Mouse (Mus musculus) midbrain, postnatal 0 days (tissue): Measurements from ENCODE around the gene Evx2. TPM values are rescaled to one million over a fixed set of nuclear protein-coding genes. Genes with fewer than 3 reads are reported as not detected.
A peak's percentile ranks its signal among the peaks of the same experiment; 100 is the strongest.

Experiments
- ATAC-seq: fragments of 200-750 bp; cut with Nextera tagmentation; 2 replicates; pipeline ENCODE4 v1.8.0; 2017; ENCODE audit warnings: moderate number of reproducible peaks, mild to moderate bottlenecking, moderate TSS enrichment, moderate library complexity; ENCODE audit not compliant: low FRiP score
- DNase-seq: peaks from one replicate; pipeline ENCODE4 v3.0.0-alpha.2; 2015; ENCODE audit warnings: low spot score
- H3K27ac ChIP-seq: fragments of 300-500 bp; sonication (generic); 2 replicates; pipeline ENCODE4 v1.5.1; 2014; ENCODE audit warnings: low read depth, mild to moderate bottlenecking, low read length, mixed read lengths
- H3K27me3 ChIP-seq: fragments of 300-500 bp; sonication (generic); 2 replicates; pipeline ENCODE4 v1.6.1; 2014; ENCODE audit warnings: low read length, control low read depth, mixed read lengths; ENCODE audit not compliant: insufficient read depth
- H3K36me3 ChIP-seq: fragments of 300-500 bp; sonication (generic); 2 replicates; pipeline ENCODE4 v1.6.1; 2014; ENCODE audit warnings: low read length, control low read depth, mixed read lengths; ENCODE audit not compliant: insufficient read depth
- H3K4me1 ChIP-seq: fragments of 300-500 bp; sonication (generic); 2 replicates; pipeline ENCODE4 v1.6.1; 2014; ENCODE audit warnings: mild to moderate bottlenecking, control low read depth, antibody characterized with exemption, low read length, mixed read lengths; ENCODE audit not compliant: insufficient read depth
- H3K4me2 ChIP-seq: fragments of 300-500 bp; sonication (generic); 2 replicates; pipeline ENCODE4 v1.6.1; 2014; ENCODE audit warnings: low read depth, mild to moderate bottlenecking, low read length, mixed read lengths; ENCODE audit not compliant: poor library complexity, severe bottlenecking
- H3K4me3 ChIP-seq: fragments of 300-500 bp; sonication (generic); 2 replicates; pipeline ENCODE4 v1.5.1; 2014; ENCODE audit warnings: low read depth, mild to moderate bottlenecking, low read length, moderate library complexity
- H3K9ac ChIP-seq: fragments of 300-500 bp; sonication (generic); replicated peaks from 2 replicates; pipeline ENCODE4 v1.6.1; 2014; ENCODE audit warnings: mild to moderate bottlenecking, low read length, moderate library complexity, mixed read lengths; ENCODE audit not compliant: poor library complexity, severe bottlenecking
- H3K9me3 ChIP-seq: fragments of 300-500 bp; sonication (generic); 2 replicates; pipeline ENCODE4 v1.6.1; 2016; ENCODE audit warnings: low read length, control low read depth
- CTCF ChIP-seq: IDR thresholded peaks from 2 replicates; pipeline ENCODE4 v1.5.1; 2016; ENCODE audit warnings: antibody characterized with exemption, mild to moderate bottlenecking
- WGBS: fragments of 180-500 bp; shearing (Covaris S2); extraction: QIAGEN DNeasy Blood & Tissue Kit; methylation state at CpG from one replicate; pipeline ENCODE4 v1.1.7; 2014; 5-methylcytosine and 5-hydroxymethylcytosine counted together
- polyA plus RNA-seq: library from polyadenylated mRNA; unstranded; fragments of >200 nt; fragmentation: Nextera tagmentation; extraction: Ambion mirVana; gene quantifications from 2 replicates; pipeline ENCODE4 v1.2.1, GENCODE M21; 2015
- total RNA-seq: library from RNA; depleted of rRNA; stranded (reverse); fragments of >200 nt; gene quantifications from 2 replicates; pipeline ENCODE4 v1.2.3, GENCODE M21; 2014

Gene Evx2
- total and polyA plus RNA-seq, 2 experiments from 2014 or later = 0.33 to 4.2 TPM

- Histone ChIP-seq H3K27me3 (peaks cover 98% of the 10 kb centered on the region), H3K4me1 (no peaks in the 10 kb centered on the region), H3K36me3 (no peaks in the 10 kb centered on the region), H3K4me2 (no peak overlapping the region), H3K9ac (no peak overlapping the region), H3K4me3 (no peak overlapping the region), H3K27ac (no peak overlapping the region), H3K9me3 (no peaks in the 10 kb centered on the region)
- no peak for DNase-seq
- WGBS = 1% methylated on average over 12 of the region's 12 CpGs
- no peak for ATAC-seq
- TF ChIP-seq CTCF = no peak
Measured at GRCm38 (mm10) chr2:74684106-74684505, 24.7 kb upstream of the Evx2 start.

GRCm38 (mm10) chr2:74683471-74683951, 24.2 kb upstream of the Evx2 start:
- whole genome bisulfite sequencing = 2% methylated on average over 18 of the region's 18 CpGs
- Histone ChIP-seq H3K4me3 (no peak overlapping the region), H3K4me2 (no peak overlapping the region), H3K27me3 (peaks cover 98% of the 10 kb centered on the region), H3K36me3 (no peaks in the 10 kb centered on the region), H3K27ac (no peak overlapping the region), H3K4me1 (no peaks in the 10 kb centered on the region), H3K9me3 (no peaks in the 10 kb centered on the region), H3K9ac (no peak overlapping the region)
- TF ChIP-seq CTCF = no peak
- DNase-seq (no peak), ATAC-seq (no peak)

- TF ChIP-seq CTCF = no peak
- H3K9me3 ChIP-seq = no peaks in the 10 kb centered on the region
- no peaks in the 10 kb centered on the region for H3K36me3 ChIP-seq
- DNase-seq (no peak), ATAC-seq (no peak)
- H3K4me3 ChIP-seq = peak overlapping the region; percentile 3; the same call in 1 of the 2 replicates
- H3K9ac ChIP-seq = no peak overlapping the region
- no peak overlapping the region for H3K27ac ChIP-seq
- H3K27me3 ChIP-seq = peaks cover 98% of the 10 kb centered on the region
- no peaks in the 10 kb centered on the region for H3K4me1 ChIP-seq
- 1% methylated on average over 26 of the region's 51 CpGs for WGBS
- H3K4me2 ChIP-seq = peak overlapping the region; percentile 2; the same call in 1 of the 2 replicates
Measured at GRCm38 (mm10) chr2:74682796-74683195, 23.4 kb upstream of the Evx2 start.

DNA sequence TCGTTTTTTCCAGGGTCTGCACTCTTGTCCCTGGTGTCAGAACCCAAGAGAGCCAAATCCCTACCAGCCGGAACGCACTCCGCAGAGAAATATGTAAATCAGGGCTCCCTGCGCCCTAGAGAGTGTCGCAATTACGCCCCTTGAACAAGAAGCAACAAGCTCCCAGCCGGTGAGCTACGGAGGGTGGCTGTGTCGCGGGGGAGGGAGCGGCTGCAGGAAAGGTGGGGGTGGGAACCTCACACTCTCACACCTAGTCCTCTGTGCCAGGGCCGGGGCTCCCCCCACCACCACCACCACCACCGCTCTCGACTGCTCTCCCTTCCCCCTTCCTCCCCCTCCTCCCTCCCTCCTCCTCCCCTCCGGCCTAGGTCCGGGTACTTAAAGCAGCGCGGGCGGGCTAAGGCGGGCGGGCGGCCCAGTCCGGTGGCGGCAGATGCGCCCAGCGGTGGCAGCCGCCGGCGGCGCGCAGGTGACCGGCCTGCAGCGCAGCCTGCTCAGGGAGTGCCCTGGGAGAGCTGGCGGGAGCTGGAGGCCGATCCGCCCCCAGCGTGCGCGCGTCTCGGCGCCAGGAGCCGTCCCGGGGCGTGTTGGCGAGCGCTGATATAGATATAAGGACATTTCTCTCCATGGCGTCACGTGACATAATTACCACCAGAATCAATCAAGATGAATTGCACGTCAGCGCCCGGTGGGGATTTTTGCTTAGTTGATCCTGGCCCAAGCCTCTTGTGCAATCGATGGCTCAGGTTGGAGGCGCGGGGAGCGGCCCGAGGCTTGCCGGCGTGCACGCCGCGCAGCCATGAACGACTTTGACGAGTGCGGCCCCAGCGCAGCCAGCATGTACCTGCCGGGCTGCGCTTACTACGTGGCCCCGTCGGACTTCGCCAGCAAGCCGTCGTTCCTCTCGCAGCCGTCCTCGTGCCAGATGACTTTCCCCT, 22.5 kb upstream of the Evx2 start:
- DNase-seq = no peak
- H3K4me2 ChIP-seq = peak overlapping the region; percentile 2; the same call in 1 of the 2 replicates
- H3K9me3 ChIP-seq = no peaks in the 10 kb centered on the region
- no peak overlapping the region for H3K27ac ChIP-seq
- peaks cover 98% of the 10 kb centered on the region for H3K27me3 ChIP-seq
- under 1% methylated on average over 74 of the region's 78 CpGs for WGBS
- ATAC-seq = no peak
- H3K4me3 ChIP-seq = peak overlapping the region; percentile 3; the same call in 1 of the 2 replicates
- H3K4me1 ChIP-seq = no peaks in the 10 kb centered on the region
- H3K9ac ChIP-seq = no peak overlapping the region
- no peaks in the 10 kb centered on the region for H3K36me3 ChIP-seq
- no peak for TF ChIP-seq CTCF

DNA sequence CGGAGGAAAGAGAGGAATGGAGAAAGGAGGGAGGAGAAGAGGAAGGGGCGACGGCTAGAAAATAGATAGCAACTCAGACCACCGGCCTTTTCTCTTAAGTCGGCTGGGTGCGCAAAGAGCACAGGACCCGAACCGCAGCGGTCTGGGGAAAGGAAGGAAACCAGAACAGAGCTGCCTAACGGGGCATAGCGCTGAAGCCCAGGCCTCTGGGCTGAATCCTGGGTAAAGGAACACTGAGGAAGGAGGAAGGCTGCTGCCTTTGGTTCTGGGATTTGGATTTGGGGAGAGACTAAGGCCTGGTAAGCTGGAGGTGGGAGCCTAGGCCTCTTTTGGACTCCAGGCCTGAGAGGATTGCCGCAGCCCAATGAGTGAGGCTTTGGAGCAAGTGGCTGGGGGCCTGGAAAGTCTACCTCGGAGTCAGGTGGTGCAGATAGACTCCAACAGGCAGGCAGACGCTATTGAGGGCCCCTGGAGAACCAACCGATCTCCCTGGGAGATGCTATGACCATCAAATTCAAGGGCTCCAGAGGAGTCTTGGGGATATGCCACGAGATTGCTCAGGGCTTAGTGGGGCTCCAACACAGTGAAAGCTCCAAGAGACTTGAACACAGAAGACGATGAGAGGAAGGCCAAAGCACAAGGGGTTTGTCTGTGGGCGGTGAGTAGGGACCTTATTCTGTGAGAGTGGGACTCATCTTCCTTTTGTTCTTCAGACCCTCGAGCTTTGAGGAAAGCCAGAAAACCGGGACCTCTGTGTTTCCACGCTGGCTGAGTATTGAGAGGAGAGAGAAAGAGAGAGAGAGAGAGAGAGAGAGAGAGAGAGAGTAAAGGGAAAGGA, 21.4 kb upstream of the Evx2 start:
- no peak for DNase-seq
- H3K4me2 ChIP-seq = no peak overlapping the region
- no peaks in the 10 kb centered on the region for H3K4me1 ChIP-seq
- no peak for TF ChIP-seq CTCF
- peaks cover 99% of the 10 kb centered on the region for H3K27me3 ChIP-seq
- ATAC-seq = no peak
- no peaks in the 10 kb centered on the region for H3K9me3 ChIP-seq
- 1% methylated on average over 21 of the region's 21 CpGs for WGBS
- H3K27ac ChIP-seq = no peak overlapping the region
- no peak overlapping the region for H3K9ac ChIP-seq
- no peaks in the 10 kb centered on the region for H3K36me3 ChIP-seq
- H3K4me3 ChIP-seq = no peak overlapping the region
